Mouse (Mus musculus) forebrain, embryonic 13.5 days (tissue): ENCODE measurements around the gene Dhx34. TPM values are rescaled to one million over a fixed set of nuclear protein-coding genes. Genes with fewer than 3 reads are reported as not detected.

ENCODE experiments used
- ATAC-seq: fragments of 200-750 bp; cut with Nextera tagmentation; 2 replicates; pipeline ENCODE4 v1.8.0; 2017
- H3K27ac ChIP-seq: fragments of 300-500 bp; sonication (generic); 2 replicates; pipeline ENCODE4 v1.5.1; 2015; ENCODE audit warnings: inconsistent platforms, mild to moderate bottlenecking, moderate library complexity
- H3K27me3 ChIP-seq: fragments of 300-500 bp; sonication (generic); 2 replicates; pipeline ENCODE4 v1.6.1; 2015; ENCODE audit warnings: mild to moderate bottlenecking, inconsistent platforms
- H3K36me3 ChIP-seq: fragments of 300-500 bp; sonication (generic); 2 replicates; pipeline ENCODE4 v1.6.1; 2015; ENCODE audit warnings: mild to moderate bottlenecking, inconsistent platforms; ENCODE audit not compliant: poor library complexity, severe bottlenecking
- H3K4me1 ChIP-seq: fragments of 300-500 bp; sonication (generic); 2 replicates; pipeline ENCODE4 v1.6.1; 2015; ENCODE audit warnings: inconsistent platforms
- H3K4me2 ChIP-seq: fragments of 300-500 bp; sonication (generic); 2 replicates; pipeline ENCODE4 v1.6.1; 2015; ENCODE audit warnings: inconsistent platforms, mild to moderate bottlenecking, moderate library complexity
- H3K4me3 ChIP-seq: fragments of 300-500 bp; sonication (generic); 2 replicates; pipeline ENCODE4 v1.5.1; 2015; ENCODE audit warnings: mild to moderate bottlenecking, inconsistent platforms
- H3K9ac ChIP-seq: fragments of 300-500 bp; sonication (generic); 2 replicates; pipeline ENCODE4 v1.6.1; 2015; ENCODE audit warnings: mild to moderate bottlenecking, inconsistent platforms
- H3K9me3 ChIP-seq: fragments of 300-500 bp; sonication (generic); replicated peaks from 2 replicates; pipeline ENCODE4 v1.6.1; 2016; ENCODE audit warnings: inconsistent platforms
- WGBS: fragments of 180-500 bp; shearing (Covaris S2); methylation state at CpG from one replicate; pipeline ENCODE4 v1.1.7; 2015; 5-methylcytosine and 5-hydroxymethylcytosine counted together
- polyA plus RNA-seq: library from polyadenylated mRNA; unstranded; fragments of >200 nt; fragmentation: Nextera tagmentation; extraction: Ambion mirVana; gene quantifications from 2 replicates; pipeline ENCODE4 v1.2.1, GENCODE M21; 2015

Dhx34 gene
- polyA plus RNA-seq, 1 experiment from 2014 or later, result 13.7 TPM

GRCm38 (mm10) chr7:16156105-16156714, 65.6 kb downstream of the Dhx34 start:
- H3K27ac ChIP-seq, result no peak overlapping the region
- WGBS, result 92% methylated on average over 8 of the region's 8 CpGs

DNA sequence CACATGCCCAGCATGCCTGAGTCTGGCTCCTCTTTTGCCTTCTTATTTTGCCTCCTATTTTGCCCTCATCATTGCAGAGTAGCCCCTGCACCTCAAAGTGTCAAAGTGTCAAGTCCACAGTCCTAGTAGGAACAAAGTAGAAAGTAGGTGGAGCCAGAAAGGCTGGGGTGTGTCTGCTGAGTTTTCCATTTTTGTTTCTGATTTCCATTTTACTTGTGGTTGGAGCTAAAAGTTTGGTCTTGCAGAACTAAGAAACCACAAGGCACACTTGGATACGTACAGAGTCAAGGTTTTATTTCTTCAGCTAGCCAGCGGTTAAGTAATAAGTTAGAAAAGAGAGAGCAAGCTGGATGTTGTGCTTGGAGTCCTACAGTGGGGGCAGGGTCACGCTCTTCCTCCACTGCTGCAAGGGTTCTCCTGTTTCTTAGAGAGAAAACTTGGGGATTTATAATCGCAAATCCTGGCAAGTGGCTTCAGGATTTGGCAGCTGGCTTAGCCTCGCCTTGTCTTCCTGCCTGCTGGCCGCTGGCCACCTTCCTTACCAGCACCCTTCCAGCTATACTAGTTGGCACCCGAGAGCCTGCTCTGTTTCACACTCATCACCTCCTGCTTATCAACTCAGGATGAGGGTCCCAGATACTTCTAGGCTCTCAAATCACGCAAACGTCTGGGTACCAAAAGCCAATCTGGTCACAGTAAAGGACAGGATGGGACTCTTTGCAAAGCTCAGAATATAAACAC, 66.5 kb downstream of the Dhx34 start:
- no peak overlapping the region for H3K4me2 ChIP-seq
- no peak; the same call in 1 of the 2 replicates for ATAC-seq
- WGBS, result 79% methylated on average over 9 of the region's 9 CpGs
- 0 out of 2 replicates have a peak, but pooled peaks cover 5% of the 10 kb centered on the region for H3K4me1 ChIP-seq
- H3K27me3 ChIP-seq, result peaks cover 26% of the 10 kb centered on the region
- H3K27ac ChIP-seq, result no peak overlapping the region
- no peak overlapping the region for H3K4me3 ChIP-seq
- H3K36me3 ChIP-seq, result peaks cover 7% of the 10 kb centered on the region; the same call in 1 of the 2 replicates
- no peaks in the 10 kb centered on the region for H3K9me3 ChIP-seq
- H3K9ac ChIP-seq, result no peak overlapping the region

More at GRCm38 (mm10) chr7:16156105-16156714, 65.6 kb downstream of the Dhx34 start:
- Histone ChIP-seq H3K4me3 (no peak overlapping the region), H3K9ac (no peak overlapping the region), H3K36me3 (peaks cover 7% of the 10 kb centered on the region; the same call in 1 of the 2 replicates), H3K4me2 (no peak overlapping the region), H3K9me3 (0 out of 2 replicates have a peak, but pooled peaks cover 1% of the 10 kb centered on the region), H3K4me1 (0 out of 2 replicates have a peak, but pooled peaks cover 5% of the 10 kb centered on the region), H3K27me3 (peaks cover 26% of the 10 kb centered on the region)
- ATAC-seq, result no peak

- H3K9ac ChIP-seq, result no peak overlapping the region
- H3K27ac ChIP-seq, result no peak overlapping the region
- no peak overlapping the region for H3K4me2 ChIP-seq
- WGBS, result 18% methylated on average over 10 of the region's 10 CpGs
- H3K4me3 ChIP-seq, result no peak overlapping the region
- H3K9me3 ChIP-seq, result no peaks in the 10 kb centered on the region
- peaks cover 12% of the 10 kb centered on the region for H3K27me3 ChIP-seq
- peaks cover 7% of the 10 kb centered on the region; the same call in 1 of the 2 replicates for H3K36me3 ChIP-seq
- 0 out of 2 replicates have a peak, but pooled peaks cover 5% of the 10 kb centered on the region for H3K4me1 ChIP-seq
- ATAC-seq, result peak; percentile 87
These were observed 68.3 kb downstream of the Dhx34 start for GRCm38 (mm10) chr7:16153522-16153921.

DNA sequence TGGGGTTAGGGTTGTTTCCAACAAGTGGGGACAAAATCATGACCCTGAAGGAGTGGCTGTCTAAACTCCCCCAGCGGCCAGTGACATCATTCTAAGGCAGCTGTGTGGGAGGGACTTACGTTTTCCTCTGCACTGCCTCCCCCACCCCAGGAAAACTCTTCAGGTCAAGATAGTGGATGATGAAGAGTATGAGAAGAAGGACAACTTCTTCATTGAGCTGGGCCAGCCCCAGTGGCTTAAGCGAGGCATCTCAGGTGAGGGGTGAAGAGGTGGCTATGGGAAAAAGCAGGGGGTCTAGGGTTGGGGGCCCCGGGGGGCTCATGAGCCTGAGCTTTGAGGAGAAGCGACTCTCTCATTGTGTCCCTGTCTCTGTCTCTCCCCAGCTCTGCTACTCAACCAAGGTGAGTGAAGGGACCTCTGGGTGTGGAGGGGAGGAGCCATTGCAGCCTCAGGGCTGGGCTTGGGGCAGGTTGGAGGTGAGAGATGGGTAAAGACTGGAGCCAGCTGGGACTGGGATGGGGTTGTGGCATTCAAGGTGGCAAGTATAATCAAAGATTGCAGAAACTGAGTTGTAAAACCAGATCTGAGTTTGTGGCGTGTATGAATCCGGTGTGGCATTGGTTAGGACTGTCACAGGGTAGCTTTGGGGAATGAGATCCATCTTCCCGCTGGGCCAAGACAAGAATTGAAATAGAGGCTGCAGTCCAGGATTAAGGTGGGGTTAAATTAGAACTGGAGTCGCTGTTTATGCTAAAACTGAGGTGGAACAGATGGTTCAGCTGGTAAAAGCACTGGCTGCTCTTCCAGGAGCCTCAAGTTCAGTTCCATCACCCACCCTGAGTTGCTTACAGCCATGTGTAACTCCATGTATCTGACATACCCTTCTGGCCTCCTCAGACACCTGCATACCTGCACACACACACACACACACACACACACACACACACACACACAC, 71.4 kb downstream of the Dhx34 start:
- H3K9me3 ChIP-seq, result no peaks in the 10 kb centered on the region
- H3K4me2 ChIP-seq, result no peak overlapping the region
- H3K4me1 ChIP-seq, result peaks cover 24% of the 10 kb centered on the region
- H3K27me3 ChIP-seq, result no peaks in the 10 kb centered on the region
- no peak overlapping the region for H3K9ac ChIP-seq
- WGBS, result 71% methylated on average over 9 of the region's 9 CpGs
- H3K27ac ChIP-seq, result no peak overlapping the region
- ATAC-seq, result no peak
- no peak overlapping the region for H3K4me3 ChIP-seq
- no peaks in the 10 kb centered on the region for H3K36me3 ChIP-seq

DNA sequence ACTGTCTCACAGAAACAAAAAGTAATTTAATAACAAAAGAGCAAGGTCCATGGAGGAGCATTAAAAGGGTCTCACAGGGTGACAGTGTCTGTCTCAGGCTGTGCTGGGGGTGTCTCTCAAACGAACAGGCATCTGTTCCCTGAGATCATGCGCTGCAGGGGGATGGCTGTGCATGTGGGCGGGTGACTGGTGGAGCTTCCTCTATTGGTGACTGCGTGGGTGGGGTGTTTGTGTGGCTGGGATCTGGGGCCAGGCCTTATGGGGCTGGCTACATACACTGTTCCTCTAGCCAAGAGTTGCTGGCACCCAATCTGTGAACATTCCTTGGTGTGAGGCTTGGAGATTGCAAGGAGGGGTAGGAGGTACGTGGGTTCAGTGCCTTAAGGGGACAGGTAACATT, 72.6 kb downstream of the Dhx34 start:
- WGBS, result 56% methylated on average over 5 of the region's 5 CpGs
- ATAC-seq, result peak; percentile 57; the same call in 1 of the 2 replicates
- no peak overlapping the region for H3K4me3 ChIP-seq
- H3K27ac ChIP-seq, result peak overlapping the region; percentile 3; the same call in 1 of the 2 replicates
- H3K36me3 ChIP-seq, result peaks cover 7% of the 10 kb centered on the region
- no peak overlapping the region for H3K4me2 ChIP-seq
- no peak overlapping the region for H3K9ac ChIP-seq
- no peaks in the 10 kb centered on the region for H3K9me3 ChIP-seq
- no peaks in the 10 kb centered on the region for H3K27me3 ChIP-seq
- peaks cover 24% of the 10 kb centered on the region for H3K4me1 ChIP-seq

DNA sequence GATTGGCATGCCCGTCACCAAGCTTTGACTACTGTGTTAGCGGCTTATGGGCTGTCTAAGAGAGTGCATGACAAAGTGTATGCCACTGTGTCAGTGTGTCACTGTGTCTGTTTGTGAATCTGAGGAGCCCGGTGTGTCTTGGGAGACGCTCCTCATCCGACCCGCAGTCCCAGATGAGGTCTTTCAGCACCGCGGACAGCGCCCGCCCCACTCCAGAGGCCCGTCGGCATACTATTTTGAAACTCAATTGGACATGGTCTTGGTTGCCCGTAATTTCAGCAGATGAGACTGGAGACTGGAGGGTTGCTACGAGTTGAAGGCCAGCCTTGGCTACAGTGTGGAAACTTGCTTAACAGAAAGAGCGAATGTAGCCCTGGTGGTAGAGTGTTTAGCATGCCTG, 74.2 kb downstream of the Dhx34 start:
- Histone ChIP-seq H3K4me3 (no peak overlapping the region), H3K4me1 (peaks cover 19% of the 10 kb centered on the region), H3K4me2 (no peak overlapping the region), H3K36me3 (peaks cover 12% of the 10 kb centered on the region), H3K27me3 (no peaks in the 10 kb centered on the region), H3K27ac (no peak overlapping the region), H3K9ac (no peak overlapping the region), H3K9me3 (no peaks in the 10 kb centered on the region)
- no peak for ATAC-seq
- 15% methylated on average over 15 of the region's 15 CpGs for WGBS

Other genes starting within 250 kb of the Dhx34 start
- 8.4 and 8.5 TPM in 2 replicates for gene Bicra, start 174.1 kb downstream of the Dhx34 start, polyA plus RNA-seq
- gene Zfp541, start 160.2 kb downstream of the Dhx34 start, polyA plus RNA-seq, result not detected in 2 replicates
- gene Napa, start 123.6 kb downstream of the Dhx34 start, polyA plus RNA-seq, result 166 and 186 TPM in 2 replicates
- gene Kptn, start 102.1 kb downstream of the Dhx34 start, polyA plus RNA-seq, result 37.2 and 38.4 TPM in 2 replicates
- 0.67 and 0.68 TPM in 2 replicates for gene Slc8a2, start 92.2 kb downstream of the Dhx34 start, polyA plus RNA-seq
- 96.9 and 104 TPM in 2 replicates for gene Meis3, start 46.9 kb downstream of the Dhx34 start, polyA plus RNA-seq
- gene C5ar2, start 22.1 kb upstream of the Dhx34 start, polyA plus RNA-seq, result 0.06 TPM in 1 of 2 replicates, not detected in the other
- 0.57 and 1.2 TPM in 2 replicates for gene C5ar1, start 37.5 kb upstream of the Dhx34 start, polyA plus RNA-seq
- gene Inafm1, start 51.6 kb upstream of the Dhx34 start, polyA plus RNA-seq, result 14.0 and 15.5 TPM in 2 replicates
- 25.2 and 32.2 TPM in 2 replicates for gene Ccdc9, start 64.8 kb upstream of the Dhx34 start, polyA plus RNA-seq
- 10.0 and 12.2 TPM in 2 replicates for gene Bbc3, start 86.4 kb upstream of the Dhx34 start, polyA plus RNA-seq
- gene Sae1, start 165.8 kb upstream of the Dhx34 start, polyA plus RNA-seq, result 355 and 370 TPM in 2 replicates
- gene Zc3h4, start 178.9 kb upstream of the Dhx34 start, polyA plus RNA-seq, result 19.5 and 20.5 TPM in 2 replicates
- 55.7 and 56.4 TPM in 2 replicates for gene Tmem160, start 230.7 kb upstream of the Dhx34 start, polyA plus RNA-seq